Mouse (Mus musculus) spleen, adult 2 months (tissue): ENCODE measurements around the gene Cpvl. TPM values are rescaled to one million over a fixed set of nuclear protein-coding genes. Genes with fewer than 3 reads are reported as not detected.

Experiments used
- DNase-seq, 2 experiments: peaks; one replicate each; pipeline versions ENCODE4 v3.0.0 to v3.0.0-alpha.2; 2012 to 2021; ENCODE audit warnings: low spot score in 2 of 2, low read depth in 1 of 2
- H3K27ac ChIP-seq: fragments of 200-500 bp; 2 replicates; pipeline ENCODE4 v1.5.1; 2012; ENCODE audit warnings: low read length, inconsistent platforms; ENCODE audit not compliant: insufficient read depth
- H3K27me3 ChIP-seq: fragments of 200-500 bp; 2 replicates; pipeline ENCODE4 v1.6.1; 2012; ENCODE audit warnings: mild to moderate bottlenecking, moderate library complexity, low read length, inconsistent platforms; ENCODE audit not compliant: control insufficient read depth, insufficient read depth
- H3K36me3 ChIP-seq: fragments of 200-500 bp; 2 replicates; pipeline ENCODE4 v1.6.1; 2012; ENCODE audit warnings: mild to moderate bottlenecking, low read length, inconsistent platforms; ENCODE audit not compliant: control insufficient read depth, insufficient read depth
- H3K4me1 ChIP-seq: fragments of 200-500 bp; 2 replicates; pipeline ENCODE4 v1.6.1; 2011; ENCODE audit warnings: inconsistent platforms; ENCODE audit not compliant: control insufficient read depth, insufficient read depth, insufficient read length
- H3K4me3 ChIP-seq: fragments of 200-500 bp; 2 replicates; pipeline ENCODE4 v1.5.1; 2011; ENCODE audit warnings: mild to moderate bottlenecking, inconsistent platforms; ENCODE audit not compliant: insufficient read depth, insufficient read length; ENCODE audit errors: extremely low read depth
- CTCF ChIP-seq: fragments of 200-500 bp; IDR thresholded peaks from 2 replicates; pipeline ENCODE4 v1.5.1; 2011; ENCODE audit warnings: mild to moderate bottlenecking, inconsistent platforms; ENCODE audit not compliant: insufficient read depth, insufficient read length, insufficient replicate concordance; ENCODE audit errors: extremely low read depth
- POLR2A ChIP-seq: fragments of 200-500 bp; IDR thresholded peaks from 2 replicates; pipeline ENCODE4 v1.6.1; 2011; ENCODE audit warnings: low read depth, low read length, inconsistent platforms
- WGBS: fragments of 180-500 bp; shearing (Covaris S2); methylation state at CpG from one replicate; pipeline ENCODE4 v1.1.7; 2018; 5-methylcytosine and 5-hydroxymethylcytosine counted together
- polyA plus RNA-seq: library from polyadenylated mRNA; depleted of rRNA; stranded (reverse); fragments of >200 nt; gene quantifications from 2 replicates; pipeline ENCODE4 v1.2.3, GENCODE M21; 2012

Gene Cpvl
- polyA plus RNA-seq, 1 experiment: not detected

- TF ChIP-seq POLR2A (no peak), CTCF (no peak)
- Histone ChIP-seq H3K4me1 (no peaks in the 10 kb centered on the region; the same call in 1 of the 2 replicates), H3K4me3 (no peak overlapping the region), H3K36me3 (no peaks in the 10 kb centered on the region), H3K27me3 (no peaks in the 10 kb centered on the region), H3K27ac (no peak overlapping the region)
- no peak for DNase-seq
- 74% methylated on average over 1 of the region's 1 CpGs for WGBS
Measured at GRCm38 (mm10) chr6:53962006-53962405, 16.5 kb downstream of the Cpvl start.

GRCm38 (mm10) chr6:53959826-53960225 is 18.6 kb downstream of the Cpvl start:
- WGBS: 61% methylated on average over 3 of the region's 3 CpGs
- no peak overlapping the region for H3K4me3 ChIP-seq
- H3K27me3 ChIP-seq: no peaks in the 10 kb centered on the region
- no peaks in the 10 kb centered on the region for H3K36me3 ChIP-seq
- no peak for DNase-seq
- no peaks in the 10 kb centered on the region; the same call in 1 of the 2 replicates for H3K4me1 ChIP-seq
- no peak for TF ChIP-seq CTCF
- no peak for TF ChIP-seq POLR2A
- H3K27ac ChIP-seq: no peak overlapping the region

- DNase-seq: peak in 1 of 2 experiments; percentile 36
- no peaks in the 10 kb centered on the region; the same call in 1 of the 2 replicates for H3K4me1 ChIP-seq
- no peak overlapping the region for H3K27ac ChIP-seq
- WGBS: 39% methylated on average over 7 of the region's 7 CpGs
- no peaks in the 10 kb centered on the region for H3K27me3 ChIP-seq
- TF ChIP-seq CTCF (peak; percentile 63; the same call in 1 of the 2 replicates), POLR2A (no peak)
- no peaks in the 10 kb centered on the region for H3K36me3 ChIP-seq
- H3K4me3 ChIP-seq: no peak overlapping the region
Measured at GRCm38 (mm10) chr6:53958321-53958720, 20.1 kb downstream of the Cpvl start.

- Histone ChIP-seq H3K27ac (no peak overlapping the region), H3K27me3 (no peaks in the 10 kb centered on the region), H3K4me3 (no peak overlapping the region), H3K36me3 (no peaks in the 10 kb centered on the region), H3K4me1 (no peaks in the 10 kb centered on the region; the same call in 1 of the 2 replicates)
- WGBS: 82% methylated on average over 4 of the region's 4 CpGs
- TF ChIP-seq CTCF: no peak
- TF ChIP-seq POLR2A: no peak
- no peak for DNase-seq
Measured at GRCm38 (mm10) chr6:53956513-53956912, 22.0 kb downstream of the Cpvl start.

GRCm38 (mm10) chr6:53955846-53956245 is 22.6 kb downstream of the Cpvl start:
- Histone ChIP-seq H3K27me3 (no peaks in the 10 kb centered on the region), H3K36me3 (no peaks in the 10 kb centered on the region), H3K4me3 (no peak overlapping the region), H3K27ac (no peak overlapping the region), H3K4me1 (no peaks in the 10 kb centered on the region; the same call in 1 of the 2 replicates)
- no peak for TF ChIP-seq CTCF
- no peak for TF ChIP-seq POLR2A
- DNase-seq: no peak
- 88% methylated on average over 2 of the region's 2 CpGs for WGBS

- 78% methylated on average over 6 of the region's 6 CpGs for WGBS
- H3K27ac ChIP-seq: no peak overlapping the region
- H3K4me1 ChIP-seq: no peaks in the 10 kb centered on the region; the same call in 1 of the 2 replicates
- TF ChIP-seq CTCF (no peak), POLR2A (no peak)
- no peak for DNase-seq
- no peaks in the 10 kb centered on the region for H3K36me3 ChIP-seq
- no peak overlapping the region for H3K4me3 ChIP-seq
- no peaks in the 10 kb centered on the region for H3K27me3 ChIP-seq
Measured at GRCm38 (mm10) chr6:53955271-53955670, 23.2 kb downstream of the Cpvl start.

- Histone ChIP-seq H3K27me3 (no peaks in the 10 kb centered on the region), H3K4me3 (no peak overlapping the region), H3K36me3 (no peaks in the 10 kb centered on the region), H3K27ac (no peak overlapping the region), H3K4me1 (no peaks in the 10 kb centered on the region; the same call in 1 of the 2 replicates)
- no peak for DNase-seq
- no peak for TF ChIP-seq POLR2A
- TF ChIP-seq CTCF: no peak
- WGBS: 34% methylated on average over 5 of the region's 5 CpGs
Measured at GRCm38 (mm10) chr6:53954106-53954505, 24.4 kb downstream of the Cpvl start.
